Mouse (Mus musculus) spleen, adult 2 months (tissue): ENCODE data around the gene Slc26a6. TPM values are rescaled to one million over a fixed set of nuclear protein-coding genes. Genes with fewer than 3 reads are reported as not detected.

Experiments
- DNase-seq, 2 experiments: peaks; one replicate each; pipeline versions ENCODE4 v3.0.0 to v3.0.0-alpha.2; 2012 to 2021; ENCODE audit warnings: low spot score in 2 of 2, low read depth in 1 of 2
- H3K27ac ChIP-seq: fragments of 200-500 bp; 2 replicates; pipeline ENCODE4 v1.5.1; 2012; ENCODE audit warnings: low read length, inconsistent platforms; ENCODE audit not compliant: insufficient read depth
- H3K27me3 ChIP-seq: fragments of 200-500 bp; 2 replicates; pipeline ENCODE4 v1.6.1; 2012; ENCODE audit warnings: mild to moderate bottlenecking, moderate library complexity, low read length, inconsistent platforms; ENCODE audit not compliant: control insufficient read depth, insufficient read depth
- H3K36me3 ChIP-seq: fragments of 200-500 bp; 2 replicates; pipeline ENCODE4 v1.6.1; 2012; ENCODE audit warnings: mild to moderate bottlenecking, low read length, inconsistent platforms; ENCODE audit not compliant: control insufficient read depth, insufficient read depth
- H3K4me1 ChIP-seq: fragments of 200-500 bp; 2 replicates; pipeline ENCODE4 v1.6.1; 2011; ENCODE audit warnings: inconsistent platforms; ENCODE audit not compliant: control insufficient read depth, insufficient read depth, insufficient read length
- H3K4me3 ChIP-seq: fragments of 200-500 bp; 2 replicates; pipeline ENCODE4 v1.5.1; 2011; ENCODE audit warnings: mild to moderate bottlenecking, inconsistent platforms; ENCODE audit not compliant: insufficient read depth, insufficient read length; ENCODE audit errors: extremely low read depth
- CTCF ChIP-seq: fragments of 200-500 bp; IDR thresholded peaks from 2 replicates; pipeline ENCODE4 v1.5.1; 2011; ENCODE audit warnings: mild to moderate bottlenecking, inconsistent platforms; ENCODE audit not compliant: insufficient read depth, insufficient read length, insufficient replicate concordance; ENCODE audit errors: extremely low read depth
- POLR2A ChIP-seq: fragments of 200-500 bp; IDR thresholded peaks from 2 replicates; pipeline ENCODE4 v1.6.1; 2011; ENCODE audit warnings: low read depth, low read length, inconsistent platforms
- WGBS: fragments of 180-500 bp; shearing (Covaris S2); methylation state at CpG from one replicate; pipeline ENCODE4 v1.1.7; 2018; 5-methylcytosine and 5-hydroxymethylcytosine counted together
- polyA plus RNA-seq: library from polyadenylated mRNA; depleted of rRNA; stranded (reverse); fragments of >200 nt; gene quantifications from 2 replicates; pipeline ENCODE4 v1.2.3, GENCODE M21; 2012

Gene Slc26a6
- polyA plus RNA-seq, 1 experiment: 14.9 TPM

- Histone ChIP-seq H3K4me1 (peaks cover 11% of the 10 kb centered on the region; the same call in 1 of the 2 replicates), H3K27ac (0 out of 2 replicates have a peak overlapping the region, but pooled peaks have one; percentile 4), H3K4me3 (no peak overlapping the region), H3K36me3 (peaks cover 25% of the 10 kb centered on the region), H3K27me3 (no peaks in the 10 kb centered on the region)
- peak in 1 of 2 experiments; percentile 23 for DNase-seq
- TF ChIP-seq POLR2A (no peak), CTCF (no peak)
- 25% methylated on average over 6 of the region's 6 CpGs for WGBS
Observed at GRCm38 (mm10) chr9:108809723-108810122, 43.4 kb upstream of the Slc26a6 start.

DNA sequence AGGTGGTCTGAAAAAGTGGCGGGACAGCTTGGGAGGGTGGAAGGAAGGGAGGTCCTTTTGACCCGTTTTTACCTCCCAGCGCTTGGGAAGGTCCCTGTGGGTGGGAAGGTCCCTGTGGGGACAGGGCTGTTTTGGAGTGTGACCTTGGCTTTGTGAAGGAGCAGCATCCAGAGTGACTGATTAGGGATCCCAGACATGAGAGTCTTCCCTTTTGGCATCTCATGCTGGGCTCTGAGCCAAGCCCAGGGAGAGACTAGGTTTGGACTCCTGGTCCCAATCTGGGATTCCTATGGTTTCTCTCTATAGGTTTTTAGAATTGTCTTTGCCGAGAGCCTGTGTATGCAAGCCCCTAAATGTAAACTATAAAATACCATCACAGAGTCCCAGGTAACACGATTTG, 42.6 kb upstream of the Slc26a6 start:
- Histone ChIP-seq H3K27me3 (no peaks in the 10 kb centered on the region), H3K36me3 (peaks cover 27% of the 10 kb centered on the region), H3K4me3 (no peak overlapping the region), H3K4me1 (peaks cover 11% of the 10 kb centered on the region; the same call in 1 of the 2 replicates), H3K27ac (no peak overlapping the region)
- no peak for DNase-seq
- 88% methylated on average over 5 of the region's 5 CpGs for WGBS
- TF ChIP-seq CTCF: no peak
- no peak for TF ChIP-seq POLR2A

DNA sequence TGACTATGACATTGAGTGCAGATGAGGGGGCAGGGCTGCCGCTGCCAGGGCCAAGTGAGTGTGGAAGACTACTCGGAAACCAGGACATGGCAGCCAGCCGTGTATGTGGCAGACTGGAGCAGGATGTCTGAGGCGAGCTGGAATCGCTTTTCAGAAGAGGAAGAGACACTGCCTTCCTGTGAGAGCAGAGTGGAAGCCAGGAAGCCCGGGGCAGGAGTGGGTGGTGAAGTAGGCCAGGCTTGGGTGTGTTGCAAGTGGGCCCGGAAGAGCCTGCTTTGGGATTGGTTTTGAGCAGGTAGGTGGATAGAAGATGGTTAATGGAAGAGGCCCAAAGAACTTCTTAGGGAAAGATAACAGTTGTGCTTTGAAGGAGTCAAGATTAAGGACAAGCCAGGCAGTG, 37.5 kb upstream of the Slc26a6 start:
- H3K27ac ChIP-seq: no peak overlapping the region
- no peaks in the 10 kb centered on the region for H3K27me3 ChIP-seq
- DNase-seq: no peak
- peaks cover 25% of the 10 kb centered on the region for H3K36me3 ChIP-seq
- H3K4me3 ChIP-seq: no peak overlapping the region
- TF ChIP-seq CTCF (no peak), POLR2A (no peak)
- H3K4me1 ChIP-seq: no peaks in the 10 kb centered on the region
- WGBS: 89% methylated on average over 7 of the region's 7 CpGs

DNA sequence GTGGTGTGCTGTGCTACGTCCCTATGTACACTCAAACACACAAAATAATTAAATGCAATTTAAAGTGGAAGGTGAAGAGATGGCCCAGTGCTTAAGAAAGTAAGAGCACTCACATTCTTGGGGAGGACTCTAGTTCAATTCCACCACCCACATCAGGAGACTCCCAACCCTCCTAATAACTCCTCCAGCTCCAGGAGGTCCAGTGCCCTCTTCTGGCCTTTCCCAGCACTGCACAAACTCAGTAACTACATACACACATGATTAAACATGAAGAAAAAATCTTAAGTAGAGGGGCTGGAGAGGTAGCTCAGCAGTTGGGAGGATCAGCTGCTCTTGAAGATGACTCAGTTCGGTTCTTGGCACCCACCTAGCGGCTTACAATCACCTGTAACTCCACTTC, 33.6 kb upstream of the Slc26a6 start:
- 54% methylated on average over 3 of the region's 3 CpGs for WGBS
- DNase-seq: no peak
- H3K27me3 ChIP-seq: peaks cover 6% of the 10 kb centered on the region
- TF ChIP-seq POLR2A (no peak), CTCF (peak; percentile 36; the same call in 1 of the 2 replicates)
- no peak overlapping the region for H3K27ac ChIP-seq
- peaks cover 14% of the 10 kb centered on the region for H3K36me3 ChIP-seq
- H3K4me1 ChIP-seq: no peaks in the 10 kb centered on the region
- no peak overlapping the region for H3K4me3 ChIP-seq

DNA sequence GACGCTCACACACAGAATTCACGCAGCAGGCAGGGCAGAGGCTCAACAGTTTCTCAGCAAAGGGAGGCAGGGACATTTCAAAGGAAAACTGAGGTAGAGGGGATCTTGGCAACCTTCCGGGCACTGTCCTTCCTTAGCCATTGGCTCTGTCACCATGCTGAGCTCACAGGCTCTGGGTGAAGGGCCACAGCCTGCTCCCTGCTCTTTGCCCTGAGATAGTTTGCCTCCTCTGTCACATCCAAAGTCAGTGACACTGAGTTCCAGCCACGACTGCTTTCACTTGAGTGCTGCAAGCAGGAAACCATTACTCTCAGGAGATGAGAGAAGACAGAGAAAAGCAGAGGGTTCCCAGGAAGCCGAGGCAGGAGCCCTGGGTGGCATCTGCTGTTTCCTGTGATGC, 33.0 kb upstream of the Slc26a6 start:
- Histone ChIP-seq H3K27ac (no peak overlapping the region), H3K4me1 (no peaks in the 10 kb centered on the region), H3K4me3 (no peak overlapping the region), H3K36me3 (peaks cover 9% of the 10 kb centered on the region), H3K27me3 (peaks cover 6% of the 10 kb centered on the region)
- no peak for TF ChIP-seq POLR2A
- TF ChIP-seq CTCF: no peak
- 61% methylated on average over 5 of the region's 5 CpGs for WGBS
- DNase-seq: no peak

GRCm38 (mm10) chr9:108824144-108824685, 28.9 kb upstream of the Slc26a6 start:
- peaks cover 17% of the 10 kb centered on the region for H3K27me3 ChIP-seq
- H3K36me3 ChIP-seq: no peaks in the 10 kb centered on the region
- 13% methylated on average over 25 of the region's 25 CpGs for WGBS

DNA sequence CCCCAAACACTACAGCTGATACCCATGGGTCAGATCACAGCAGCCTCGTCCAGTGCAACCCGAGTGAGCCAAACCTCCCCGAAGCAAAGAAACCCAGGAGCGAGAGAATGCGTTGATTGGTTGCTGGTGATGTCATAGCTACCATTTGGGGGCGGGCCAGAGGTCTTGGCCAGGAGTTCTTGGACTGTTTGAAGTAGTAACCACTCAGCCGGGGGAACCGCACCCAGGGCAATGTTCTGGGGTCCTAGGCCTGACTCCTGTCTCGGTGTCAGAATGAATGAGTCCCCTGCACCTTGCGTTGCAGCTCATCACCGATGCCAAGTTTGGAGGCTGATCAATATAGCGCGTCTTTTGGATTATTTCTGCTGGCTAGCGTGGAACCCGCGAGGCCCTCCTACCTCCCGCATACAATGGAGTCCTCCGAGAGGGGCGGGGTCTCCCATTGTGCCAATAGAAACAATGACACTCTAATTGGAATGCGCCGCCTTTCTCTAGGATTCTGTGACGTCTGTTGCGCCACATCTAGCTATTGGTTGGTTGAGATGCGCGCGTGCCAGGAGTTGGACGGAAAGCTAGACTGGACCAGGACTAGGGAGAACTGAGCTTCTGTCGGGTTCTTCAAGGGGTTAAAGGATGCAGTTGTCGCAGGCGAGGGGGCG, 28.2 kb upstream of the Slc26a6 start:
- TF ChIP-seq CTCF (no peak), POLR2A (no peak)
- H3K4me1 ChIP-seq: peaks cover 4% of the 10 kb centered on the region; the same call in 1 of the 2 replicates
- no peak overlapping the region for H3K4me3 ChIP-seq
- H3K27me3 ChIP-seq: peaks cover 17% of the 10 kb centered on the region
- WGBS: 14% methylated on average over 31 of the region's 31 CpGs
- no peak for DNase-seq
- H3K36me3 ChIP-seq: no peaks in the 10 kb centered on the region
- H3K27ac ChIP-seq: no peak overlapping the region

More at GRCm38 (mm10) chr9:108824144-108824685, 28.9 kb upstream of the Slc26a6 start:
- TF ChIP-seq CTCF (no peak), POLR2A (no peak)
- H3K4me3 ChIP-seq: no peak overlapping the region
- H3K4me1 ChIP-seq: peaks cover 4% of the 10 kb centered on the region; the same call in 1 of the 2 replicates
- DNase-seq: no peak
- H3K27ac ChIP-seq: no peak overlapping the region
